Comparison of ENCODE assay signal across 9 mouse cellular contexts in genomic region chr6:115989607-115990006, GRCm38 (mm10). TPM values are rescaled to one million over a fixed set of nuclear protein-coding genes. Genes with fewer than 3 reads are reported as not detected.
DNase-seq lines count a peak whose midpoint lies in the region; ATAC-seq and TF ChIP-seq lines count a peak whose summit lies in the region.
"Had no signal": no experiment of that assay in that cellular context is flagged by ENCODE, and none has a peak within 500 bp of the region (broad histone marks: within the 10 kb centered on the region; RNA-seq: fewer than 3 reads in every experiment).

No protein-coding gene starts in this region.

- no peaks in the 10 kb centered on the region for H3K36me3 ChIP-seq in forebrain, embryonic 10.5 days (replicated peaks)
- H3K36me3 ChIP-seq in forebrain, embryonic 11.5 days (ENCODE audit: control insufficient read depth, insufficient read depth, low read length) = no peaks in the 10 kb centered on the region
- 0 out of 2 replicates have a peak, but pooled peaks cover 2% of the 10 kb centered on the region for H3K36me3 ChIP-seq in liver, embryonic 11.5 days (ENCODE audit: control insufficient read depth, insufficient read depth, low read length)
- H3K36me3 ChIP-seq in liver, embryonic 12.5 days = no peaks in the 10 kb centered on the region
- no peaks in the 10 kb centered on the region for H3K36me3 ChIP-seq in heart, embryonic 16.5 days (ENCODE audit: control insufficient read depth, insufficient read depth)
- no peaks in the 10 kb centered on the region for H3K36me3 ChIP-seq in stomach, postnatal 0 days (ENCODE audit: control insufficient read depth, insufficient read depth, low read length)

- TF ChIP-seq CTCF in stomach, postnatal 0 days (IDR thresholded peaks at IDR 0.05; ENCODE audit: low read depth) = no peak

- no peak for ATAC-seq in forebrain, embryonic 11.5 days (replicated peaks; ENCODE audit: low FRiP score)
- no peak for ATAC-seq in liver, embryonic 11.5 days (replicated peaks; ENCODE audit: low FRiP score)
- ATAC-seq in liver, embryonic 12.5 days = no peak
- no peak; the same call in 1 of the 2 replicates for ATAC-seq in heart, embryonic 16.5 days (replicated peaks; ENCODE audit: extremely low read depth, insufficient read depth, low FRiP score)
- ATAC-seq in stomach, postnatal 0 days (ENCODE audit: low FRiP score, low TSS enrichment) = no peak

- WGBS in forebrain, embryonic 10.5 days = 80% methylated on average over 4 of the region's 4 CpGs
- WGBS in forebrain, embryonic 11.5 days = 77% methylated on average over 4 of the region's 4 CpGs
- 77% methylated on average over 4 of the region's 4 CpGs for WGBS in liver, embryonic 11.5 days
- WGBS in liver, embryonic 12.5 days (ENCODE audit: insufficient replicate concordance) = 78% methylated on average over 4 of the region's 4 CpGs
- WGBS in heart, embryonic 16.5 days = 72% methylated on average over 4 of the region's 4 CpGs
- 65% methylated on average over 4 of the region's 4 CpGs for WGBS in stomach, postnatal 0 days

- H3K27me3 ChIP-seq in forebrain, embryonic 10.5 days (ENCODE audit: poor library complexity, severe bottlenecking) = peaks cover 89% of the 10 kb centered on the region
- peaks cover 30% of the 10 kb centered on the region for H3K27me3 ChIP-seq in forebrain, embryonic 11.5 days (ENCODE audit: control insufficient read depth, insufficient read depth, low read length)
- peaks cover 38% of the 10 kb centered on the region for H3K27me3 ChIP-seq in liver, embryonic 11.5 days (replicated peaks; ENCODE audit: control insufficient read depth, insufficient read depth, low read length)
- H3K27me3 ChIP-seq in liver, embryonic 12.5 days (replicated peaks) = peaks cover 49% of the 10 kb centered on the region
- H3K27me3 ChIP-seq in heart, embryonic 16.5 days (ENCODE audit: control insufficient read depth, insufficient read depth, low read length) = peaks cover 8% of the 10 kb centered on the region
- H3K27me3 ChIP-seq in stomach, postnatal 0 days (ENCODE audit: control insufficient read depth, insufficient read depth, low read length) = no peaks in the 10 kb centered on the region; the same call in 1 of the 2 replicates

- no peak for TF ChIP-seq EP300 in stomach, postnatal 0 days (optimal IDR thresholded peaks at IDR 0.05)

- DNase-seq in forebrain, embryonic 10.5 days (ENCODE audit: extremely low spot score, low spot score) = no peak
- no peak for DNase-seq in forebrain, embryonic 11.5 days (ENCODE audit: low spot score)
- no peak for DNase-seq in liver, embryonic 11.5 days (ENCODE audit: low spot score)
- DNase-seq in stomach, postnatal 0 days (ENCODE audit: low spot score) = no peak
- DNase-seq in embryo, embryonic 10.5 days (ENCODE audit: low spot score) = no peak
- DNase-seq in embryo, embryonic 9.5 days (ENCODE audit: extremely low spot score) = no peak
- DNase-seq: kidney, adult 11 months had no signal

- H3K4me2 ChIP-seq in forebrain, embryonic 11.5 days (ENCODE audit: low read depth, low read length, severe bottlenecking) = no peak overlapping the region
- H3K4me2 ChIP-seq in liver, embryonic 11.5 days = peak overlapping the region; percentile 98
- H3K4me2 ChIP-seq in liver, embryonic 12.5 days = no peak overlapping the region
- peak overlapping the region; percentile 68 for H3K4me2 ChIP-seq in heart, embryonic 16.5 days (ENCODE audit: low read depth, low read length)
- H3K4me2 ChIP-seq in stomach, postnatal 0 days (replicated peaks; ENCODE audit: low read depth) = peak overlapping the region; percentile 25; the same call in 1 of the 2 replicates

- H3K27ac ChIP-seq in forebrain, embryonic 10.5 days = no peak overlapping the region
- H3K27ac ChIP-seq in forebrain, embryonic 11.5 days (ENCODE audit: low read depth, low read length) = no peak overlapping the region
- H3K27ac ChIP-seq in liver, embryonic 11.5 days (ENCODE audit: low read depth, low read length) = no peak overlapping the region
- H3K27ac ChIP-seq in liver, embryonic 12.5 days = no peak overlapping the region
- H3K27ac ChIP-seq in heart, embryonic 16.5 days (ENCODE audit: low read length) = peak overlapping the region; percentile 41; the same call in 1 of the 2 replicates
- H3K27ac ChIP-seq in stomach, postnatal 0 days (replicated peaks) = no peak overlapping the region

- H3K4me1 ChIP-seq in forebrain, embryonic 10.5 days = peaks cover 74% of the 10 kb centered on the region
- H3K4me1 ChIP-seq in forebrain, embryonic 11.5 days (replicated peaks; ENCODE audit: control insufficient read depth, insufficient read depth, low read length) = peaks cover 28% of the 10 kb centered on the region
- peaks cover 48% of the 10 kb centered on the region for H3K4me1 ChIP-seq in liver, embryonic 11.5 days (replicated peaks; ENCODE audit: control insufficient read depth, insufficient read depth, low read length)
- H3K4me1 ChIP-seq in liver, embryonic 12.5 days = peaks cover 44% of the 10 kb centered on the region
- H3K4me1 ChIP-seq in heart, embryonic 16.5 days (ENCODE audit: control insufficient read depth, insufficient read depth, low read length) = peaks cover 27% of the 10 kb centered on the region
- peaks cover 3% of the 10 kb centered on the region for H3K4me1 ChIP-seq in stomach, postnatal 0 days (replicated peaks; ENCODE audit: control insufficient read depth, insufficient read depth)

- no peaks in the 10 kb centered on the region for H3K9me3 ChIP-seq in forebrain, embryonic 10.5 days
- no peaks in the 10 kb centered on the region for H3K9me3 ChIP-seq in forebrain, embryonic 11.5 days (ENCODE audit: control insufficient read depth, low read length)
- H3K9me3 ChIP-seq in liver, embryonic 11.5 days (ENCODE audit: control insufficient read depth, low read length) = no peaks in the 10 kb centered on the region
- H3K9me3 ChIP-seq in liver, embryonic 12.5 days (replicated peaks) = no peaks in the 10 kb centered on the region
- peaks cover 4% of the 10 kb centered on the region for H3K9me3 ChIP-seq in heart, embryonic 16.5 days (replicated peaks; ENCODE audit: control insufficient read depth, low read length)
- no peaks in the 10 kb centered on the region for H3K9me3 ChIP-seq in stomach, postnatal 0 days (ENCODE audit: control insufficient read depth, low read length)

- H3K9ac ChIP-seq in forebrain, embryonic 11.5 days (ENCODE audit: low read length) = no peak overlapping the region
- no peak overlapping the region for H3K9ac ChIP-seq in liver, embryonic 11.5 days (ENCODE audit: low read depth, low read length)
- H3K9ac ChIP-seq in liver, embryonic 12.5 days = no peak overlapping the region
- H3K9ac ChIP-seq in heart, embryonic 16.5 days (ENCODE audit: low read length) = peak overlapping the region; percentile 75
- H3K9ac ChIP-seq in stomach, postnatal 0 days (ENCODE audit: low read length) = no peak overlapping the region

- peak overlapping the region; percentile 62 for H3K4me3 ChIP-seq in forebrain, embryonic 10.5 days
- H3K4me3 ChIP-seq in forebrain, embryonic 11.5 days (ENCODE audit: low read depth, low read length) = no peak overlapping the region
- H3K4me3 ChIP-seq in liver, embryonic 11.5 days (ENCODE audit: low read depth, low read length) = no peak overlapping the region; the same call in 1 of the 2 replicates
- no peak overlapping the region for H3K4me3 ChIP-seq in liver, embryonic 12.5 days
- H3K4me3 ChIP-seq in heart, embryonic 16.5 days (ENCODE audit: low read length) = peak overlapping the region; percentile 61
- H3K4me3 ChIP-seq in stomach, postnatal 0 days (ENCODE audit: low read depth, low read length) = peak overlapping the region; percentile 1; the same call in 1 of the 2 replicates

RNA-seq across cellular contexts. Expression of gene Plxnd1, which starts 5.2 kb away (rescaled TPM):
- 23.9 and 28.0 TPM in 2 replicates for polyA plus RNA-seq in forebrain, embryonic 10.5 days (2016; fragmentation: Nextera tagmentation; extraction: Ambion mirVana)
- polyA plus RNA-seq in forebrain, embryonic 11.5 days (2014; fragmentation: Nextera tagmentation; extraction: Ambion mirVana) = 23.9 and 25.5 TPM in 2 replicates
- polyA plus RNA-seq in liver, embryonic 11.5 days (2014; fragmentation: Nextera tagmentation; extraction: Ambion mirVana) = 25.6 and 27.8 TPM in 2 replicates
- polyA plus RNA-seq in liver, embryonic 12.5 days (2016; fragmentation: Nextera tagmentation; extraction: Ambion mirVana) = 16.2 TPM in 2 replicates
- 46.0 and 49.6 TPM in 2 replicates for polyA plus RNA-seq in heart, embryonic 16.5 days (2015; fragmentation: Nextera tagmentation; extraction: Ambion mirVana)
- 9.7 and 10.4 TPM in 2 replicates for polyA plus RNA-seq in stomach, postnatal 0 days (2015; fragmentation: Nextera tagmentation; extraction: Ambion mirVana)

RNA-seq across cellular contexts. Expression of gene H1foo, which starts 44.9 kb away (rescaled TPM):
- not detected in 2 replicates for polyA plus RNA-seq in forebrain, embryonic 10.5 days (2016; fragmentation: Nextera tagmentation; extraction: Ambion mirVana)
- polyA plus RNA-seq in forebrain, embryonic 11.5 days (2014; fragmentation: Nextera tagmentation; extraction: Ambion mirVana) = not detected in 2 replicates
- not detected in 2 replicates for polyA plus RNA-seq in liver, embryonic 11.5 days (2014; fragmentation: Nextera tagmentation; extraction: Ambion mirVana)
- not detected in 2 replicates for polyA plus RNA-seq in liver, embryonic 12.5 days (2016; fragmentation: Nextera tagmentation; extraction: Ambion mirVana)
- polyA plus RNA-seq in heart, embryonic 16.5 days (2015; fragmentation: Nextera tagmentation; extraction: Ambion mirVana) = not detected in 2 replicates
- polyA plus RNA-seq in stomach, postnatal 0 days (2015; fragmentation: Nextera tagmentation; extraction: Ambion mirVana) = not detected in 2 replicates

RNA-seq across cellular contexts. Expression of gene Rho, which starts 58.1 kb away (rescaled TPM):
- 0.06 and 0.10 TPM in 2 replicates for polyA plus RNA-seq in forebrain, embryonic 10.5 days (2016; fragmentation: Nextera tagmentation; extraction: Ambion mirVana)
- polyA plus RNA-seq in forebrain, embryonic 11.5 days (2014; fragmentation: Nextera tagmentation; extraction: Ambion mirVana) = 0.09 TPM in 2 replicates
- 0.06 TPM in 1 of 2 replicates, not detected in the other for polyA plus RNA-seq in liver, embryonic 11.5 days (2014; fragmentation: Nextera tagmentation; extraction: Ambion mirVana)
- polyA plus RNA-seq in liver, embryonic 12.5 days (2016; fragmentation: Nextera tagmentation; extraction: Ambion mirVana) = not detected in 2 replicates
- polyA plus RNA-seq in heart, embryonic 16.5 days (2015; fragmentation: Nextera tagmentation; extraction: Ambion mirVana) = 0.16 TPM in 1 of 2 replicates, not detected in the other
- 0.10 TPM in 2 replicates for polyA plus RNA-seq in stomach, postnatal 0 days (2015; fragmentation: Nextera tagmentation; extraction: Ambion mirVana)

Comparison
In these comparisons a context has a peak if more than half of its experiments do, and no peak if none do; other contexts are left out.
1. H3K4me3 ChIP-seq: peak in forebrain, embryonic 10.5 days (single experiment), heart, embryonic 16.5 days (single experiment) and stomach, postnatal 0 days (single experiment); none in forebrain, embryonic 11.5 days (single experiment), liver, embryonic 11.5 days (single experiment) and liver, embryonic 12.5 days (single experiment).
2. H3K4me2 ChIP-seq: peak in liver, embryonic 11.5 days (single experiment), heart, embryonic 16.5 days (single experiment) and stomach, postnatal 0 days (single experiment); none in forebrain, embryonic 11.5 days (single experiment) and liver, embryonic 12.5 days (single experiment).